Mouse (Mus musculus): ENCODE data around the gene Nkx6-2.

Gene Nkx6-2

DNA sequence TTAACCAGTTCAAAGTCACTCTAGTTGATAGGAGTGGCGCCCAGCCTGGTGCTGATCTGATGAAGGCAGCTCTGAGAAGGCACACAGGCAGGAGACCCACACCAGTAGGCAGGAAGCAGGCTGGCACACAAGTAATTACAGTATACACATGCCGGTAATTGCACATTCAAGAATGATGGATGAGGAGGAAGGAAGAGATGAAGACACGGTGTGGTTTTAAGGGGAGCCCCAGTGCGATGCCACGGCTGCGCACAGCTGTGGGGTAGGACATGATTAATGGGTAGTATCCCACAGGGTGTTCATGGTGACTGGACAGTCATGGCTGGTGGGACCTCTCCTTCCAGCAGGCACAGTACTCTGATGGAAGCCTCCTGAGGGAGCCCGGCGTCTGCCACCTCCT, 16.1 kb downstream of the Nkx6-2 start:
- DNase-seq (ENCODE audit: low spot score): no peak

DNA sequence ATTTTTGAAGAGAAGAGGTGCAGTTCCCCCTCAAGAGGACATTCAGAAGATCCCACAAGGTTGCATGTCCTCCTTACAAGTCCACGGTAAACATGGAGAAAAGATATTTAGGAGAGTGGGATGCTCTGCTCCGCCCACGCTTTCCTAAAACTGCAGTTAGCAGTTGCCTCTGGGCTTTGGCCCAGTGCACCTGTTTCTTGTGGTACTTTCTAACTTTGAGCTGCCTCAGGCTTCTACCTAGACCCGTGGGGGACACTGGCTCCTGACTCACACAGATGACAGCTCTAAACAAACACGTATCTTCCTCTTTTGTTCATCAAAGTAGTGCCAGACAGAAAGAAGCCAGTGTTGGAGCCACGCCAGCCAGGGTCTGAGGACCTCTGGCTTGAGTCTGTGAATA, 16.6 kb downstream of the Nkx6-2 start:
- no peak for DNase-seq (ENCODE audit: low spot score)

DNA sequence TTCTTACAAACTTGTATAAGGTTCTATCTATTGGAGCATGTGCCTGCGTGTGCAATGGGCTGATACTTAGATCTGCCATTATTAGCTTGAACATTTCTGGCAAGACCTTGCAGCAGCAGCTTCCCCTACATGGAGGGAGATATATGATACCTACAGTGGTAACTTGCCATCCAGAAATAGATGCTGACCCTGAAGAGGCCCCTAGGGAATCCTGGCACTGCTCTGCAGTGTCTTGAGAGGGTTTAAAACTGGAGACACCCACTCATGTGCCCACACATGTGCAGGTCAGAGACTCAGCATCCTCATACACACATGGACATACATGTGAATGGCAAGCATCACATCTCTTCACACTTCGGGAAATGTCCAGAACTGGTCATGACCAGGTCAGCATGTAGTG, 18.4 kb downstream of the Nkx6-2 start:
- no peak for DNase-seq (ENCODE audit: low spot score)

DNA sequence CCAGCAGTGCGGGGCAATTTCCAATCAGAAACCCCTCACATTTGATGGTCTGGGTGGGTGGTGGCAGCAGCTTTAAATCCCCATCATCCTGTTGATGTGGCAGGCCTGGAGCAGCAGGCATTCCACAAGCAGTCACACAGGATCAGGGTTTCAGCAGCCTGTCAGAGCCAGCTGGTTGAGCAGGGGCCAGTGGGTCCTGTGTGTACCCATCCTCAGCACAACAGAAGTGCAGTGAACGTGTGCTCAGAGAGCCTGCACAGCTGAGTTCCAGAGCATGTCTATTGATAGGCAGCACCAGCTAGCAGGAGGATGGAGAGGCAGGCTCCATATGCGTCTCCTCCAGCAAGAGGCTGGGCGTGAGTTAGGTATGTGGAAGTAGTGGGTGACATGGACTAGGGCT, 19.2 kb downstream of the Nkx6-2 start:
- DNase-seq (ENCODE audit: low spot score): no peak

DNA sequence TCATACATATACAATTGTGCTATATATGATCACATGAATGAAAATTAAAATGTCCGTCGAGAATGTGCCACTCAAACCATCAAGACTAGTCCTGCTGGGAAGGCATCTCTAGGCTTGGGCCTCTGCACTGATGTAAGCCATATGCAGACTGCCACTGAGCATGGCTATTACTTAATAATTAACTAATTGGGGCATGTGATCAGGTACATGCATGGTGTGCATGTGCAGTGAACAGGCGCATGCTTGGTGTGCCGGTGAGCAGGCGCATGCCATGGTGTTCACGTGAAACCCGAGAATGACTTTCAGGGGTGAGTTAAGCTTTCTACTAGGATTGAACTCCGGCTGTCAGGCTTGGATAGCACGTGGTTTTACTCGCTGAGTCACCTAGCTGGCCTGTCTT, 22.9 kb downstream of the Nkx6-2 start:
- DNase-seq (ENCODE audit: low spot score): no peak

DNA sequence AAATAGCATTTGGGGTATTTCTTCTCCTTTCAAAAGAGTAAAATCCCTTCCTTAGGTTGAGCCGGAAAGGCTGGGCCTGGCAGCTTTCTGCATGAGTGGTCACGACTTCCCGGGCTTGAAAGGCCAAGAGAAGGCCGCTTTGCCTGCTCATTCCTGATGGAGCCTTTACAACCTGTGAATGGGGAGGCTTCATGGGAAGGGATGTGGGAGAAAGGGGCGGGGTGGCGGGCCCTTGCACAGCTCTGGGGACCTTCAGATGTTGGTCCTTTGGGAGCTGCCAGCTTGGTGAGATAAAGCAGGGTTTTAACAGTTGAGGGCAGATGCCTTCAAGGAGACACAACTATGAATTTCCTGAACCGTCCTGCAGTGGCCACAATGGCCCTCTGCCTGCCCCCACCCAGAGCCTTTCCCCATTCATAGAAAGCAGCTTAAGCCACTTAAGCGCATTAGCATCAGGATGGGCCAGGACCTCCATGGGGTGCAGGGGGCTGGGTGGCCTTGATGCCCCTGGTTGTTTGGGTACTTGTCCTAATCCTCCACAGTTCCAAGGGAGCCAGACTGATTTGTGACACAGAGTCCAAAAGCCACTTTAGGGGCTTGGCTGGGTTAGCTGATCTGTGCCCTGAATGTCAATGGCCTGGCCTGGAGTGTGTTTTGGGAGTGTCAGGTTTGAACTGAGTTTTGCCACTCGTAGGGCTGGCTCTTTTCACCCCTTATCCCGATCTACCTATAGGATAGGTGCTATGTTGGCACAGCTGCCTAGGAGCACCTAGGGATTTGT, 25.7 kb downstream of the Nkx6-2 start:
- DNase-seq (ENCODE audit: low spot score): no peak

DNA sequence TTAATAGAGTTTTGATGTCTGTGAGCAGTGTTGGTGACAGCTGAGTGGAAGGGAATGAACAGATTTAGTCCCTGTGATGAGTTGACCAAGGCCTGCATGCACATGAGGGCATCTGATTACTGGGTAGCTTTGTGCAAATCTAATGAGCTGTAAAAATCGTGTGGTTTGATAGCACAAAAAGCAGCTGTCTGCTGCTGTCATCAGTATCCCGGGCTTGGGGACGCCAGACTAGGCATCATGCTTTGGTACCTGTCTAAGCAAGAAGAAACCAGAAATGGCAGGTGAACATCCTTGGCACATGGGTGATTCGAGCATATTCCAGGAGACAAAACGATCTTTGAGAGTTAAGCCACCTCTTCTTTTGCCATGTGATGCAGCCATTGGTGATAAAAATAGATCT, 26.3 kb downstream of the Nkx6-2 start:
- no peak for DNase-seq (ENCODE audit: low spot score)

DNA sequence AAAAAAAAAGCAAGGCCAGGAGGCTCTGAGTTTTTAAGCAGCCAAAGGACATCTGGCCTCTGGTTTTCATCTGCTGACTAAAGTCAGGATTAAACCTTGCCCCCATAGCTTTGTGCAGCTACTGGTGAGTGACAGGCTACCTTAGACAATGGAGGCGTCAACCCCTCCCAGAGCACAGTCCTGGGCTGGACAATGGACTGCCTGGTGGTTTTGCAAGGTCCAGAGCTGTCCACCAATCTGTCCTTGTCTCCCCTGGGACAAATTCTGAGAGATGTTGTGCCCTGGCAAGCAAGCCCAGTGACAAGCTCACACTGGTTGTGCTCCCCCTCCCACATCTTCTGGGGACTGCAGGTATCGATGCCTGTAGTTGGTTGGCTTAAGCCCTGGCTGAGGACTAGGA, 31.1 kb downstream of the Nkx6-2 start:
- no peak for DNase-seq (ENCODE audit: low spot score)

DNA sequence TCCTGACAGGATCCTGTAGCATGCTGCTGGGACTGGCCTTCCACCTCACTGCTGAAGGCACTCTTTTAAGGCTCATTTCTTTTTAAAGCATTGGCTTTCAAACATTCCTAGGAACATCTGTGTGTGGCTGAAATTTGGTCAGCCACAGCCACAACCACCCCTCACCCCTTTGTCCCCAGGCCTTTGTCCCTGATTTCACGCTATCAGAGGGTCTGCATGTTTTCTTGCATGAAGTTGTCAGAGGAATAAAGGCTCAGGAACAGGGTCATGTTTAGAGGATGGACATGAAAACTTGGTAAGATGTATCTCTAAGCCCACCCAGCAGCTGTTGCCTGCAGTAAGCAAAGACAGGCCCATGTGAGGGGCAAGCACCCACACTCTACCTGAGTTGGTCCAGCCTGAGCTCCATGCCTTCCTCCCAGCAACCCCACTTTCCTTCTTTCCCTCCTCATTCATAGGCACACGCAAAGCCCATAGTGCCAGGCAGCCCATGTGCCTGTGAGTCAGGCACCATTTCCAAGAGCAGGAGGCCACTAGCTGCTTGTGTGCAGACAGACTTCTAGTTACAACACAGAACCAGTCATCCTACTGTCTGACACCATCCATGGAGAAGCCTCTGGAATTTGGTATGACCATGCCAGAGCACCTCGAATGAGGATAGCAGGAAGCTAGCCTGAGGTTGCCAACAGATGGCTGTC, 32.4 kb downstream of the Nkx6-2 start:
- DNase-seq (ENCODE audit: low spot score): no peak

DNA sequence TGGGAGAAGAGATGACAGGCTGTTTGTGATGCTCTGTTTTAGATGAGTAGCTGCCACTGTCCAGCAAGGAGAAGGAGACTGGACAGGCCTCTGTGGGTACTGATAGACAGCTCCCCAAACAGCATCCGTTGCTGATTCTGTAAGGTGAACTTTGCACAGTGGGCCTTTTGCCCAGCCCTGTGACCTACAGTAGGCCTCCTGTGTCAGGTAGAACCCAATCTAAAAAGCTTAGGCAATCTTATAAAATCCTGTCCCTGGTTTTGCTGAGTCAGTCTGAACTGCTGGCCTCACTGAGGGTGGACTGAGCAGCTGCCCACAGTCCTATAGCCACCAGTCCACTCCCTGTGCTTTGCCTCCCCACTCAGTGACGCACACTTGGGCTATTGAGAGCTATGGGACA, 35.3 kb downstream of the Nkx6-2 start:
- no peak for DNase-seq (ENCODE audit: low spot score)

DNA sequence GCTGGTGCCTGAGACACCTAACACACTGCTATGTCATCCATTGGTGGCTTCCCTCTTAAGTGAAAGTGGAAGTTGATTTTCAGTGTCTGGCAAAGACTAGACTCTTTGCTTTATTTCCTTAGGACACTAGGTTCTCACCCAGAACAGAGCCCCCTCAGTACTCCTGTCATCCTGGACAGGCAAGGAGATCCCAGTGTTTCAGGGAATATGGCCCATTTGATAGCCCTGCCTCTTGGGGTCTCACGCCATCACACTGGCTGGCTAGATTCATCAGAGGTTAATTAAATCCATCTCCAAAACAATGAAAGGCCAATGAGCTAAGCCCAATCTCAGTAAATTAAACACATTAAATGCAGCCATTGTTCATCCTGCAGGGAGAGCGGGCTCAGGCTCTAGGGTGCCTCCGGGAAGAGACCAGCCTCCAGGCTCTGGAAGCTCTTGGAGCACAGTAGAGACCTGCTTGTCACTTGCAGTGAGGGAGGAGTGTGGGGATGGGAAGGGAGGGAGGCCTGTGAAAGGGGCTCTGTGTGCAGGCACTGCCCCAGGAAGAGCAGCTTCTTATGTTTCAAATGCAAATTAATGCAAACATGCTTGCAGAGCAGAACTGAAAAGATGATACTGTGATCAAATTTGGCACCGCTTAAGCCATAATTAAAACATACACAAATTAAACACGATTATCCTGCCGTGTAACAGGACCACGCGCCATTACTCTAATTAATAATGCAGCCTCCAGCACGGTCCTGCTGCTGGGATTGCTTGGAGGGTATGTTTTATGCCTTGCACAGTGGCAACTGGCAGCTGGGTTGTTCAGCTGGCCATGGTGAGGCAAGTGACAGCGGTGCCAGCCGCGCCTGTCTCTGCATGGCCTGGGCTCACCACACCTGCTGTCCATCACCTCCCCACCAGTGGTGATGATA, 37.6 kb downstream of the Nkx6-2 start:
- no peak for DNase-seq (ENCODE audit: low spot score)

DNA sequence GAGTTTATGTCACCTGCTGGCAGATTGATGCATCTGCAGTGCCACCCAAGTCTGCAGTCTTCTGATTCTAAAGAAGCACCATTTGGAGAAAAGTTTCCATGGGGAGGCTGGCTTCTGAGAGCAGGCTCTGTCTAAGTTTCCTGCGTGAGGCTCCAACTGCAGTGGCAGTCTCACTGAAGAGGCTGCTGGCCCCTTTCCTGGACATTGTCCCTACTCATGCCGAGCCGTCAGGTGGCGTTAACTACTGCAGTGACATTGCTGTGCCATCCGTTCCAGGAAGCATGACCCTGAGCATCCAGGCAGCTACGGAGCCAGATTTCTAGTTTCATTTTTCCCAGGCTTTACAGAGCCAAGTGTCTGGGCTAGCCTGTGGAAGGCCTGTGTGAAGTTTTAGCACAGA, 41.2 kb downstream of the Nkx6-2 start:
- no peak for DNase-seq (ENCODE audit: low spot score)

DNA sequence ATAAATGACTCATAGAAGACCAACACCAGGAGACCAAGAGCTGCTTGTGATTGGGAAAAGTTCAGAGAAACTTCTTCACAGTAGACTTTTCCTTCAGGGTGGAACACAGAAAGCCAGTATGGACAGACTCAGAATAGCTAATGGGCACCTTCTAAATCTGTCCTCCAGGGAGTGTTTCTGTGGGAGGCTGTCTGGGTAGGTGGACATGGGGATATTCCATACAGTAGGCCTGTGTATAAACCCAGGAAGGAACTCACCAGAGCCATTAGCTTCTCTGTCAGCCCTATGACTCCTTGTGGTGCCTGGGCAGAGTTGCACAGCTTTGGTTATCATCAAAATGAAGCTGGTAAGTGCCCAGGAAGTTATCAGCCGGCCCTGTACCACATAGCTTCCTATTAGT, 42.0 kb downstream of the Nkx6-2 start:
- DNase-seq (ENCODE audit: low spot score): no peak

DNA sequence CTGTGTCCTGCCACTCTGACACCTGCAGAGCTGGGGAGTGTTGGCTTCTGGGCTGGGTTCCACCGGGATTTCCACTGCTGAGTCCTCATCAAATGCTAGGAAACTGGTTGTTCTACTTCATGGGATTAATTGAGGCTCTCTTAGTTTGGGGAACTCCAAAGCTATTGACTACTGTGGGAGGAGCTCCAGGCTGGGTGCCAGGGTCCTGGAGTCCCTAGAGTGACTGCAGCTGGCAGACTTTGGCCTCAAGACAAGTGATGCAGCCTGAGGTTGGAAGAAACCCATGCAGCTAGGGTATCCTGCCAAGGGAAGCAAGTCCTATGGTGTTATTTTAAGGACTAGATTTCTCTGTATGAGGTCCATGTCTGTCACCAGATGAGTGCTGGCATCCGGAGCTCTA, 44.1 kb downstream of the Nkx6-2 start:
- no peak for DNase-seq (ENCODE audit: low spot score)

DNA sequence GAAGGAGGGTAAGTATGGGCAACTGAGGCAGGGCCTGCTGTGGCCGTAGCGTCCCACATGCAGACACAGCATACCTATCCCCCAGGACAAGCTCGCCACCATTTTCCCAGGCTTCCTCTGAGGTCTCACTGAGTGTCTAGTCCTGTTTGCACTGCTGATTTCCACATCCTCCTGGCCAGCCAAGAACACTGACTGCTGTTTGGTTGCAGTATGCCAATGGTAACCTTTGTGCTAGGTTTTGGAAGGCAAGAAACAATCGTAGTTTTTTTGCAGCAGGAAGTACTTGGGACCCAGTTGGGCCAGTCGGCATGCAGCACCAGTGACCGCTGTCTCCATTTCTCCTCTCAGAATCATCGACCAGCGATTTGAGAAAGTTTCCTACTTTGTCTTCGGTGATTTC, 44.8 kb downstream of the Nkx6-2 start:
- no peak for DNase-seq (ENCODE audit: low spot score)

DNA sequence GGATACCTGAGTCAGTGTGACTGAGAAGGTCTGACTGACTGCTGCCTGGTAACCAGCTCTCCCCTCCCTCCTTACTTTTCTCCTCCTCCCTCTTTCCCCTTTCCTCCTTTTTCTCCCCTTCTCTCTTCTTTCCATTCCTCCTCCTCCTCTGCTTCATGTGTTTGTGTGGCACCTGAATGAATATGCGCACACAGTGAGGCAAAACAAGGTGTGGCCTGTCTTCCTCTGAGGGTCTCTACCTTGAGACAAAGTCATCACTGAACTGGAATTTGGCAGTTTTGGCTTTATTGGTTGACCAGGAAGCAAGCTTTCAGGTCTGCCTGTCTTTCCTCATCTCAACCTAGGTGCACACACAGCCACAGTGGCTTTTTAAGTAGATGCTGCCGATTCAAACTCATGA, 45.8 kb downstream of the Nkx6-2 start:
- no peak for DNase-seq (ENCODE audit: low spot score)

DNA sequence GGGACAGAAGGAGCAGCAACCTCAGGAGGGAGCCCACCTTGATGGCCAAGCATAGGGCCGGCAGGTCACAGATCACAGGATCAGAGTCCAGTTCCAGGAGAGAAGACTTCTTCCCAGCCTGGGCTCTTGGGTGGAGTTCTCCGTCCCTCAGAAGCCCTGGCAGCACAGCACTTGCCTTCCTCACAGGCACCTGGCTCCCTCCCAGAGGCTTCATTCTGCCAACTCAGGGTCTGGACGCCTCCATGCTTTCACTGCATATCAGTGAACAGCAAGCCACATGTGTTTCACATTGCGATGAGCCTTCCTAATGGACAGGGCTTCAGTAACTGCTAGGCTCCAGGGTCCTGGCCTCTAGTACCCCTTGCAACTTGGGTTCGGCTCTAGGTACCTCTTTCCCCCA, 46.3 kb downstream of the Nkx6-2 start:
- DNase-seq (ENCODE audit: low spot score): no peak

DNA sequence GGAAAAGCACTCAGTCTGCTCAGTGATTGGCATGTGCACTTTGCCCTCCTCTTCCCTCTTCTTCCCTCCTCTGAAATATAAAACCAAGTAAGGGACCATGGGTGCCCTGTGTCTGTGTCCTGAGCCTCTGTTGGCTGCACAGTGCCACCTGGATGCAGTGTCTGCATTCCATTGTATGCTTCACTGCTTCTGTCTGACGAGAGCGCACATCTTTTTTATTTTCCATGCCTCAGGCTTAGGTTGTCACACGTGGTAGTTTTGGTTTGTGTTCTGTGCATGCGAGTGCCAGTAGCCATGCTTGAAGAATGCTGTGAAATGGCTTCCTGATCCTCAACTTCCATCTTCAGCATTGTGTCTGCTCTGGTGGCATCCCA, 51.2 kb downstream of the Nkx6-2 start:
- no peak for DNase-seq (ENCODE audit: low spot score)

DNA sequence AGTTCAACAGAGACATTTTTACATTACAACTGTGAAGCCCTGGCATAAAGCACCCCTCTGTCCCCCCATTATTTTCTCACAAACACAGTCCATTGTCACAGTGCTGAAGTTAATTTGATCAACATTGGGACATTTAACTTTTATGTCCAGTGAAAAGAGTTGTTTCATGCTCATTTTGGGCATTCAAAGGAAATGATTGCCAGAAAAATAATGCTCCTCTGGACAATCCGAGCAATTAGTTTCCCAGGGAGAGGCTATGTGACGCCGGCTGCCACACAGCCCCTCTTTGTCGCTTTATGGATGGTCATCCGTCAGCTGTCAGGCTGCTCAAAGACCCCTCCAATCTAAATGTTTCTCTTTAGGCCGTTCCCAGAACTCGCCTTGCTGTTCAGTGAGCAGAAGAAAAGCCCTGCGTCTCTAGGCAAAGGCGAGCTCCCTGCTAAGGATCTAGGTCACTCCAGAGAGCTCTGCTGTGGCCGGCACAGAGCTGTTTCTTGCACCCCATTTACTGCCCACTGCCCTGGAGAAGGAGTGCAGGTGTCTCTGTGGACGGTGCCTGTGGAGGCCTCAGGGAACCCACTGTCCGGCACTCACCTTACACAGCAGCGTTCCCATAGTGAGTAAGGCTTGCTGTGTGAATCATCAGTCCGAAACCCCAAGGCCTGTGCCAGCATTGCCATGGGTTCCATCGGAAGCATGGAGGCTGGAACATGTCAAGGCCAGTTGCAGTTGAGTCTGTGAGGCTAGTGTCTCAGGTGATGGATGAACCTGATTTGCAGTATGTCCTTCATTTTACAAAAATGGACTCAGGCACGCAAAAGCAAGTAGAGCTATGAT, 51.8 kb downstream of the Nkx6-2 start:
- no peak for DNase-seq (ENCODE audit: low spot score)
